Mouse (Mus musculus) 3134 (cell line): ENCODE data around the gene 4933428G20Rik.

Source experiments
- DNase-seq: peaks from one replicate; pipeline ENCODE4 v3.0.0-alpha.2; 2011; ENCODE audit warnings: low spot score; ENCODE audit not compliant: insufficient read length; ENCODE audit errors: extremely low read depth

Gene 4933428G20Rik

DNA sequence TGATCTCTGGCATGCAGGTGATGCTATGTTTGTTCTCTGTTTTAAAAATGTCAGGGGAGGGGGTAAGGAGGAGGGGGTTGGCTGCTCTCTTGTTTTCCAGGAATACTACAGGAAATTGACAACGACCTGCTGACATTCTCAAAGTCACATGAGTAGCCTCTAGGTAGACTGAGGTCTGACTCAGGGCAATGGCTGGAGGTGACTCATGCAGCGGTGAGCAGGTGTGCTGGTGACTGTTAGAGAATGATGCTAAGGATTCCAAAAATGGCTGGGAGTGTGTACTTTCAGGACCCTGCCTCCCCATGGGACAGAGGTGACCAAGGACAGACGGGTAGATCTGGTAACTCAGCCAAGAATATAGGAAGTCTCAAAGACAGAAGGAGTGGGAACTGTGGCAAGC lies 8.1 kb upstream of the 4933428G20Rik start:
- DNase-seq, result no peak

DNA sequence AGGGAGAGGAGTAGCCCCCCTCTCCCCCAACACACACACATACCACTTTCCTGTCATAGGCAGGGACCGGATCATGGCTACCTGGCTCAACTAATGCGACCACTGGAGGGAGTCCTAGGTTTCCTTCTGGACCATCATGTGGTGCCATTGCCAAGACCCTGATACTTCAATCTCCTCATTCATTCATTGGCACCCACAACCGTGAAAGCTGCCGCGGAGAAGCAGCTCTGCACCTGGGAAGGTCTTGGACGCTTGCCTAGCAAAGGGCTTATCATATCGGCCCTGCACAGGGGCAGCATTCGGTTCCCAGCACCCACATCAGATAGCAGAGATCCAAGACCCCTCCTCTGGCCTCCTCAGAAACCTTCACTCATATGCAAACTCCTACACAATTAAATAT lies 6.2 kb upstream of the 4933428G20Rik start:
- no peak for DNase-seq

DNA sequence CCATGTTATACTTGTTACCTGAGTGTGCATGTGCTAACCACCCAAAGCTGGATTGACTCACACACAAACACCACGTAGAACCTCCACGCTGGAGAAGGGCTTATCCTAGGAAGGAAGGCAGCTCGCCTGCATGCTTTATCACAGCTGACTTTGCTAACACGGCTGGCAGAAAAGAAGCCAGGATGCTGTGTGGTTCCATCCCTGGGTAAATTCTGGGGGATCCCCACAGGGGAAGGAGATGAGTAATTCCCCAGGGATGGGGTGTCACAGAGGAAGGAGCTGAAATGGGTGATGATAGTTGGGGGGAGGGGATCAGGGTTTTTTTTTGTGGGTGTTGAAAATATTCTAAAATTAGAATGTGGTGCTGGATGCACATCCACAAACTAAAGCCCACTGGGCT lies 5.6 kb upstream of the 4933428G20Rik start:
- DNase-seq, result no peak

GRCm38 (mm10) chr11:97502846-97503245 lies 2.7 kb upstream of the 4933428G20Rik start:
- no peak for DNase-seq

GRCm38 (mm10) chr11:97502383-97502782 lies 2.2 kb upstream of the 4933428G20Rik start:
- no peak for DNase-seq

DNA sequence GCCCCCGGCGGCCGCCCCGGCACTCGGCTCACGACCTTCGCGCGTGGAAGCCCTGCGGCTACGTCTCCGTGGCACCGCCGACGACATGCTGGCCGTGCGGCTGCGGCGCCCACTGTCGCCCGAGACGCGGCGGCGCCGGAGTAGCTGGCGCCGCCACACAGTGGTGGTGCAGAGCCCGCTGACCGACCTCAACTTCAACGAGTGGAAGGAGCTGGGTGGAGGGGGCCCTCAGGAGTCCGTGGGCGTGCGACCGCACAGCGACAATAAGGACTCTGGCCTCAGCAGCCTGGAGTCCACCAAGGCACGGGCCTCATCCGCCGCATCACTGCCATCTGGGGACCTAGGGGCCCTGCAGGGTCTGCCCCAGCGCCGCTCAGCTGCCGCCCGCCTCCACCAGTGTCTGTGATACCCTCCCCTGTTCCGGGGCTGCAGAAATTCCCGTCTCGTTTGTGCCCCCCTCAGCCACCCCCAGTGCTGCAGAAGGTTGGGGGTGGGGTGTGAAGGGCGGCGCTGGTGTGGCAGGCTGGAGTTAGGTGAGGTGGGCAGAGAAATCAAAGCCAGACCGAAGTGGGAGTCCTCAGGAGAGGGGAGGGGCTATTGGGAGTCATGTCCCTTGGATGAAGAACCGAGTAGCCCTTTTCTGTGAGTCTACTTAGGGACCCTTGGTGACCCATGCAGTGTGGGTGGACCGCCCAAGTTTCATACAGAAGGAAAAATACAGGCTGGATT lies 744 bp upstream of the 4933428G20Rik start:
- no peak for DNase-seq

GRCm38 (mm10) chr11:97497543-97497942 lies 2.6 kb downstream of the 4933428G20Rik start:
- no peak for DNase-seq

- no peak for DNase-seq
These were observed 7.3 kb downstream of the 4933428G20Rik start for GRCm38 (mm10) chr11:97492836-97493235.

- no peak for DNase-seq
These were observed 8.5 kb downstream of the 4933428G20Rik start for GRCm38 (mm10) chr11:97491640-97492039.

DNA sequence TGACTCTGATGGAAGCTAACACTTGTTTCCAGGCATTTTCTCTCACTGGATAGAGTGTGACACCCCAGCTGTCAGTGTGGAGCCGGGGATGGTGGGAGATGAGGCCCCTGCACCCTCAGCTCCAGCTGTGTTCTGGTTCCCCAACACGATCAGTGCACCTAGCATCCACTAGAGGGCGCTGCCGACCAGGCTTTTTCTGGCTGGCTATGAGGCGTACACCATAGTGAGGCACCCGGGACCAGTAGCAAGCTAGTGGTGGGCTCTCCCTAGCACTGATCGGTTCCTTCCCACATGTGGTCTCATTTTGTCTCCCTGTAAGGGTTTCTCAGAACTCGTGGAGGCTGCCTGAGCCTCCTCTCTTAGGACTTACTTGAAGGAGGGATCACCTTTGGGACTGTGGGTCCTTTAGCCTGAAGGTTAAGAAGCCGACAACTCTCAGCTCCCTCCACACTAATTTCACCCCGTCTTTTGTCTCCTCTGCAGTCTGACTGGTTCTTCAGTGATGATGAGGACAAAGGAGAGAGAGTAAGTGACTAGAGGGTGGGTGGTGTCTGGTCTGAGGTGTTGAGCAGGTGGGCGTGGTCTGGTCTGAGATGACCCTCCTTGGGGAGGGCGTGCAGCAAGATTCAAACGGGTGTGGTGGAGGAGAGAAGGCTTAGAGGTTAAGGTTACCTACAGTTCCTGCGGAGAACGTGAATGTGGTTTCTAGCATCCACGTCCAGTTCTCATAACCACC lies 10.4 kb downstream of the 4933428G20Rik start:
- DNase-seq, result peak; percentile 35

- no peak for DNase-seq
These were observed 12.5 kb downstream of the 4933428G20Rik start for GRCm38 (mm10) chr11:97487656-97488055.

DNA sequence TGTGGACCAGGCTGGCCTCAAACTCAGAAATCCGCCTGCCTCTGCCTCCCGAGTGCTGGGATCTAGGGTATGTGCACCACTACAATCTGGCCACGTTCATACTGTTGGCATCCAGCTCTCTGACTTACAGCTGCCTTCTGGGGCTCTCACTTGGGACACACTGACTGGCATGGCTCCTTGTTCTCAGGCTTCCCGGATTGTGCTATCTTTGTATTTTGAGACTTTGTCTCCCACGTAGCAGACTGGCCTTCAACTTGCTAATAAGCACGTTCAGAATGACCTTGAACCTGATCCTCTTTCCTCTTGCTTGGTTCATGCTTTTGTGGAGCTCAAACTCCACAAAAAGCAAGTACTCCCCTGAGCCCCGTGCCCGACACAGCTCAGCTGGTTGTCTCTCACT lies 14.5 kb downstream of the 4933428G20Rik start:
- no peak for DNase-seq

DNA sequence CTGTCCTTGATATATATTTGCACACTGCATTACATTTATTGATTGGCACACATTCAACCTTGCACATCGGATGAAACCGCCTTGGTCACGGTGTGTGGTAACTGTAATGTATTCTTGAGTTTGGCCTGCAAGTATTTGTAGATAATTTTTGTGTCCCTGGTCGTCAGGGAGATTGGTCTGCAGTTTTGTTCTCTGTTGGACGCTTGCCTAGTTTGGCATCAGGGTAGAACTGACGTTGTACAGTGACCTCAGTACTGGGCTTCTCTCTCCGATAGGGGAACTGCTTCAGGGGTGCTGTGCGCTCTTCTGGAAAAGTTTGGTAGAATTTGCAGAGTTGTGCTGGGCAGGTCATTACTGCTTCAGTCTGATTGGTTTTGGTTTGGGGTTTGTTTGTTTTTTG lies 20.3 kb downstream of the 4933428G20Rik start:
- DNase-seq, result no peak

GRCm38 (mm10) chr11:97479085-97479484 lies 21.1 kb downstream of the 4933428G20Rik start:
- DNase-seq, result no peak

GRCm38 (mm10) chr11:97478345-97478744 lies 21.8 kb downstream of the 4933428G20Rik start:
- DNase-seq, result no peak

DNA sequence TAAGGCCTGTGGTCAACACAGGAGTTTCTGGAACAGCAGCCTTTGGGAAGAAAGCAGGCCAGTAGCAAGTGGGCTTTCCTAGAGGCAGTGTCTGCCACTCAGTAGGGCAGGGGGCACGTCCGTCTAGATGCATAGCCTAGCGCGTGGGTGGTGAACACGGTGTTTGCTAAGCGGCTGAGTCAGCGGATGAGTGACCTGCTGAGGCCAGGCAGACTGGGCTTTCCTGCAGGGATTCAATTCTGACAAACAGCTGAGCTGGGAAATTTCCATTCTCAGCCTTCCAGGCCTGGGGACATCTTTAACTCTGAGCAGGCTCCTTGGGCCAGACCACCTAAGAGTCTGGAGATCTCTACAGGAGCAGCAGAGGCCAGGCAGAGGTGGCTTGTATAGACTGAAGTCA lies 22.7 kb downstream of the 4933428G20Rik start:
- no peak for DNase-seq

GRCm38 (mm10) chr11:97476334-97477095 lies 23.6 kb downstream of the 4933428G20Rik start:
- peak; percentile 39 for DNase-seq

DNA sequence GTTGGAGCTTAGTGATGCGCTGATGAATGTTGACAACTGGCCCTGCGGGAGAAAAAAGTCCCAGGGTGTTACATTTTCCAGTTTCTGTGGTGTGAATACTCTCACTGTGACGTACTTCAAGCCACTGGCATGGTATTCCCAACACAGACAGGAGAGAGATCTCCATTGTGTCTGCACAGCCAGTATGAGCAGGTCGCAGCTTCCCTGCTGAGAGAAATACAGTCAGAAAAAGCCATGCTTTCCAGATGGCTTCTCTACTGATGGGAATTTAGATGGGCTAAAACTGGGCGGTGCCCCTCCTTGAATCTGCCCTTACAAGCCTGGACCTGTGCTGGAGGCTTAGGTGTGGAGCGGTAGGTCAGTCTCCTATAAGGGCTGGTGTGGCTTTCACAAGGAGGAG lies 28.9 kb downstream of the 4933428G20Rik start:
- no peak for DNase-seq

DNA sequence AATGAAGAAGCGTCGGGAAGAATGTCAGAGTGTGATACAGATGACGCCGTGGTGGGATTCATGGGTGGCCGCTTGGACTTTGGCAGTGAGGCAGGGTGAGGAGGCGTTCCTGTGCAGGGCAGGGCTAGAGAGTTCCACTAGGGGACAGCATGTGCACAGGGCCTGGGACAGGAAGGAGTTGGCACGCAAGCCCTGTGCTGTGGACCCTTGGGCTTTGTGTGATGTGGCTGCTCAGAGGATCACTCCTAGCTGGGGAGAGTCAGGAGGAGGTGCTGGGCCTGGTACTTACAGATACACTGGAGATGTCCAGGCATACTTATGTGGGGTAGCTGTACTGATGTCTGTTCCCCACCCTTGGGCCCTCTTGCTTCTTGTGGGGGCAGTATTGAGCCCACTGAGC lies 30.3 kb downstream of the 4933428G20Rik start:
- no peak for DNase-seq

- peak; percentile 41 for DNase-seq
These were observed 31.4 kb downstream of the 4933428G20Rik start for GRCm38 (mm10) chr11:97468639-97469287.
